Mouse (Mus musculus) cerebellum, adult 2 months (tissue): ENCODE measurements around the gene Fcf1.

Source experiments
- CTCF ChIP-seq: fragments of 200-500 bp; IDR thresholded peaks from 2 replicates; pipeline ENCODE4 v1.5.1; 2011; ENCODE audit warnings: low read depth, mild to moderate bottlenecking, control low read depth, low read length, moderate library complexity, borderline replicate concordance; ENCODE audit not compliant: insufficient read depth
- POLR2A ChIP-seq: fragments of 200-500 bp; IDR thresholded peaks from 2 replicates; pipeline ENCODE4 v1.6.1; 2011; ENCODE audit warnings: low read length, control low read depth, borderline replicate concordance; ENCODE audit not compliant: insufficient read depth

DNA sequence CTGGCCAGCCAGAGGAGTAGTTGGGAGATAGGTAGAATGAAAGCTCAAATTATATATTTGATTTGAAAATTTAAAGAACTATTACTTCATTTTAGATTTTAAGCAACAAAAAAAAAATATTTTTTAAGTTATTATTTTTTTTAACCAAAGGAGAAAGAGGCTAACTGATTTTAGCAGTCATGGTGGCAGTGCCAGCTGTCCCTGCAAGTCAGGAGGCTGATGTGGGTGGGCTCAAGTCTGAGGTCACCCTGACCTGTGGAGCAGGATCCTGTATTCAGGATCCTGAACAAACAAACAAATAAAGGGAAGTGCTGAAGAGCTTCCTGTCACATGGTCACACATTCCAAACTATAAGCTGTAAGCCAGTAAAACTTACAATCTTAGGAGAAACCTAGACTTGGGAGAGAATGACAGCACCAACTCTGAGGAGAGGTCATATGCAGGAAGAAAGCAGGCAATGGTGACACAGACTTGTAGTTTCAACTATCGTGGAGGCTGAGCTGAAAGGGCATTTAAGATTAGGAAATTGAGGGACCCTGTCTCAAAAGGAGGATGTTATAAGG is 11.8 kb upstream of the Fcf1 start:
- TF ChIP-seq POLR2A: no peak
- no peak for TF ChIP-seq CTCF
